Mouse (Mus musculus) testis, postnatal 10 days (tissue): ENCODE data around the gene Olfr1032.
"Not testable (repeated sequence)": the region's sequence is repeated elsewhere in the genome, so short reads cannot be mapped to it uniquely, and the experiment has no call there.

Experiments used
- DNase-seq: peaks from one replicate; pipeline ENCODE4 v3.0.0; 2021; ENCODE audit warnings: low spot score

The Olfr1032 gene

GRCm38 (mm10) chr2:86005240-86005639 lies at the start of gene Olfr1032:
TSS of gene Olfr1032 (plus strand) at chr2:86005540.
- DNase-seq, result no peak

- no peak for DNase-seq
Measured at GRCm38 (mm10) chr2:85973595-85973994, 31.7 kb upstream of the Olfr1032 start, which contains the start of gene Olfr1029. TSS of gene Olfr1029 (plus strand) at chr2:85973895.

- DNase-seq, result no peak
Measured at GRCm38 (mm10) chr2:85978976-85979375, 26.4 kb upstream of the Olfr1032 start, which contains the start of gene Olfr1030. TSS of gene Olfr1030 (plus strand) at chr2:85979276.

GRCm38 (mm10) chr2:85990004-85990403 lies 15.3 kb upstream of the Olfr1032 start, which contains the start of gene Olfr1031:
TSS of gene Olfr1031 (plus strand) at chr2:85990304.
- no peak for DNase-seq

GRCm38 (mm10) chr2:86020406-86020805 lies 15.1 kb downstream of the Olfr1032 start, which contains the start of gene Olfr1033:
TSS of gene Olfr1033 (plus strand) at chr2:86020633.
- DNase-seq, result not testable (repeated sequence)

GRCm38 (mm10) chr2:86021518-86021917 lies 16.2 kb downstream of the Olfr1032 start:
- not testable (repeated sequence) for DNase-seq

GRCm38 (mm10) chr2:86045561-86045960 lies 40.2 kb downstream of the Olfr1032 start, which contains the start of gene Olfr1034:
TSS of gene Olfr1034 (plus strand) at chr2:86045861.
- no peak for DNase-seq

- DNase-seq, result not testable (repeated sequence)
Measured at GRCm38 (mm10) chr2:86050777-86051176, 45.4 kb downstream of the Olfr1032 start.
